ENCODE assay signal across 29 mouse cellular contexts in genomic region chr6:66471786-66472185, GRCm38 (mm10).
DNase-seq lines count a peak whose midpoint lies in the region; ATAC-seq and TF ChIP-seq lines count a peak whose summit lies in the region.
"Had no signal": no experiment of that assay in that cellular context is flagged by ENCODE, and none has a peak within 500 bp of the region (broad histone marks: within the 10 kb centered on the region; RNA-seq: fewer than 3 reads in every experiment).

No protein-coding gene starts in this region.

- 81% methylated on average over 3 of the region's 3 CpGs for WGBS in midbrain, embryonic 13.5 days

- H3K27me3 ChIP-seq in CH12.LX (replicated peaks): no peaks in the 10 kb centered on the region
- no peaks in the 10 kb centered on the region for H3K27me3 ChIP-seq in midbrain, embryonic 13.5 days
- H3K27me3 ChIP-seq: embryonic facial prominence, embryonic 12.5 days; embryonic facial prominence, embryonic 15.5 days; heart, embryonic 12.5 days; heart, embryonic 15.5 days; hindbrain, embryonic 13.5 days had no signal

- no peak for TF ChIP-seq POLR2A in CH12.LX (IDR thresholded peaks at IDR 0.05; ENCODE audit: low read depth, low read length)

- no peak for TF ChIP-seq CTCF in CH12.LX (conservative IDR thresholded peaks at IDR 0.05 in 1 of 2, IDR thresholded peaks at IDR 0.05 in 1 of 2; ENCODE audit: low read depth in 2 of 2, low read length in 2 of 2)
- TF ChIP-seq CTCF in layer of hippocampus, adult 2 months (conservative IDR thresholded peaks at IDR 0.05): no peak

- H3K4me2 ChIP-seq in CH12.LX (ENCODE audit: insufficient read depth, low read depth, poor library complexity, severe bottlenecking): 0 out of 2 replicates have a peak overlapping the region, but pooled peaks have one; percentile 1
- no peak overlapping the region for H3K4me2 ChIP-seq in midbrain, embryonic 13.5 days (replicated peaks)
- H3K4me2 ChIP-seq: embryonic facial prominence, embryonic 12.5 days; embryonic facial prominence, embryonic 15.5 days; heart, embryonic 12.5 days; heart, embryonic 15.5 days; hindbrain, embryonic 13.5 days had no signal

- in situ Hi-C loops in CH12.LX (cut with MboI; ENCODE audit: low pct_ligation_motif_present, low pct_unique_long_range_greater_than_20kb, low sequenced_read_pairs): no loop called here

- TF ChIP-seq RAD21 in CH12.LX (IDR thresholded peaks at IDR 0.05; ENCODE audit: low read depth, low read length): no peak

- no peaks in the 10 kb centered on the region for H3K9me3 ChIP-seq in CH12.LX (replicated peaks; ENCODE audit: low read length)
- no peaks in the 10 kb centered on the region for H3K9me3 ChIP-seq in midbrain, embryonic 13.5 days
- H3K9me3 ChIP-seq: embryonic facial prominence, embryonic 12.5 days; embryonic facial prominence, embryonic 15.5 days; G1E; heart, embryonic 12.5 days; heart, embryonic 15.5 days; hindbrain, embryonic 10.5 days; hindbrain, embryonic 13.5 days had no signal

- peak; percentile 54 for DNase-seq in 416B (ENCODE audit: low read depth)
- peak; percentile 10 for DNase-seq in CD4-positive helper T cell, adult 2 months (ENCODE audit: low read depth, low spot score)
- DNase-seq in CH12.LX (ENCODE audit: extremely low read depth): peak; percentile 48
- no peak for DNase-seq in thymus, postnatal 36 days
- no peak for DNase-seq in layer of hippocampus, adult 2 months (ENCODE audit: low spot score in 2 of 2)
- no peak for DNase-seq in layer of hippocampus, postnatal 10 days (ENCODE audit: low spot score in 2 of 2)
- DNase-seq: adrenal gland, adult 8-10 months; adrenal gland, postnatal 36 days; cerebellum, adult 18-20 months; cerebellum, adult 9-10 months; cerebellum, postnatal 25 days; gastrocnemius, postnatal 25 days; heart, adult 18-20 months; heart, postnatal 10 days; heart, postnatal 36 days had no signal

- dilution Hi-C loops in CH12.LX (cut with MboI; ENCODE audit: extremely low pct_ligation_motif_present, extremely low pct_unique_long_range_greater_than_20kb, low sequenced_read_pairs): no loop called here

- peak overlapping the region in 1 of 3 experiments; percentile 11 for H3K4me3 ChIP-seq in CH12.LX (replicated peaks in 1 of 3; ENCODE audit: low read depth in 2 of 3, low read length in 2 of 3, poor library complexity in 1 of 3)
- H3K4me3 ChIP-seq in midbrain, embryonic 13.5 days (replicated peaks): no peak overlapping the region
- H3K4me3 ChIP-seq in layer of hippocampus, adult 2 months: no peak overlapping the region
- H3K4me3 ChIP-seq: embryonic facial prominence, embryonic 12.5 days; embryonic facial prominence, embryonic 15.5 days; heart, embryonic 12.5 days; heart, embryonic 15.5 days; hindbrain, embryonic 10.5 days; hindbrain, embryonic 13.5 days had no signal

- ATAC-seq in inflammation-experienced regulatory T-cells, adult 6 months: peak; percentile 33
- no peak for ATAC-seq in midbrain, embryonic 13.5 days
- ATAC-seq: activated CD4-positive, CD25-positive, alpha-beta regulatory T cell, adult 4 months; forebrain, embryonic 14.5 days; hindbrain, embryonic 16.5 days; intestine, embryonic 16.5 days; Patski had no signal

- no peaks in the 10 kb centered on the region for H3K79me2 ChIP-seq in CH12.LX (replicated peaks; ENCODE audit: control insufficient read depth, extremely low read depth, insufficient read depth, poor library complexity, severe bottlenecking)

- no peak for TF ChIP-seq EP300 in CH12.LX (IDR thresholded peaks at IDR 0.05; ENCODE audit: low read length)

- H3K4me1 ChIP-seq in CH12.LX (ENCODE audit: control insufficient read depth in 1 of 2, insufficient read depth in 2 of 2): peaks cover 4 to 8% of the 10 kb centered on the region in 2 experiments
- no peaks in the 10 kb centered on the region for H3K4me1 ChIP-seq in midbrain, embryonic 13.5 days (replicated peaks)
- H3K4me1 ChIP-seq: embryonic facial prominence, embryonic 12.5 days; embryonic facial prominence, embryonic 15.5 days; heart, embryonic 12.5 days; heart, embryonic 15.5 days; hindbrain, embryonic 10.5 days; hindbrain, embryonic 13.5 days had no signal

- H3K36me3 ChIP-seq in CH12.LX (replicated peaks in 1 of 2; ENCODE audit: control insufficient read depth in 1 of 2, insufficient read depth in 1 of 2, low read length in 1 of 2): no peaks in the 10 kb centered on the region
- H3K36me3 ChIP-seq in midbrain, embryonic 13.5 days: no peaks in the 10 kb centered on the region
- H3K36me3 ChIP-seq: embryonic facial prominence, embryonic 12.5 days; embryonic facial prominence, embryonic 15.5 days; G1E; heart, embryonic 12.5 days; heart, embryonic 15.5 days; hindbrain, embryonic 10.5 days; hindbrain, embryonic 13.5 days had no signal

- no peak overlapping the region for H3K9ac ChIP-seq in CH12.LX (ENCODE audit: insufficient read depth, low read depth)
- no peak overlapping the region for H3K9ac ChIP-seq in midbrain, embryonic 13.5 days (replicated peaks)
- H3K9ac ChIP-seq: embryonic facial prominence, embryonic 12.5 days; embryonic facial prominence, embryonic 15.5 days; heart, embryonic 12.5 days; heart, embryonic 15.5 days; hindbrain, embryonic 13.5 days had no signal

- no peak overlapping the region for H3K27ac ChIP-seq in CH12.LX (ENCODE audit: insufficient read depth, low read depth)
- no peak overlapping the region for H3K27ac ChIP-seq in midbrain, embryonic 13.5 days
- no peak overlapping the region for H3K27ac ChIP-seq in layer of hippocampus, adult 2 months
- H3K27ac ChIP-seq: embryonic facial prominence, embryonic 12.5 days; embryonic facial prominence, embryonic 15.5 days; heart, embryonic 15.5 days; hindbrain, embryonic 10.5 days; hindbrain, embryonic 13.5 days had no signal

TF ChIP-seq in CH12.LX, 34 proteins besides CTCF, POLR2A, EP300 and RAD21:
- peak; percentile 81 for TF ChIP-seq BHLHE40 (IDR thresholded peaks at IDR 0.05; ENCODE audit: low read depth, low read length)
- TF ChIP-seq MYC (IDR thresholded peaks at IDR 0.05; ENCODE audit: low read depth, low read length): no peak

Comparison
In these comparisons a context has a peak if more than half of its experiments do, and no peak if none do; other contexts are left out.
1. DNase-seq: peak in 416B (single experiment), CD4-positive helper T cell, adult 2 months (single experiment) and CH12.LX (single experiment); none in thymus, postnatal 36 days (0 of 2), layer of hippocampus, adult 2 months (0 of 2) and layer of hippocampus, postnatal 10 days (0 of 2).